Mouse (Mus musculus) midbrain, embryonic 11.5 days (tissue): Measurements from ENCODE around the gene Glo1. TPM values are rescaled to one million over a fixed set of nuclear protein-coding genes. Genes with fewer than 3 reads are reported as not detected.

ENCODE experiments used
- ATAC-seq: fragments of 200-750 bp; cut with Nextera tagmentation; 2 replicates; pipeline ENCODE4 v1.8.0; 2017; ENCODE audit warnings: moderate TSS enrichment, moderate library complexity; ENCODE audit not compliant: low FRiP score
- DNase-seq: peaks from one replicate; pipeline ENCODE4 v3.0.0; 2015; ENCODE audit warnings: low spot score; ENCODE audit errors: missing footprints
- H3K27ac ChIP-seq: fragments of 300-500 bp; sonication (generic); 2 replicates; pipeline ENCODE4 v1.5.1; 2014; ENCODE audit warnings: low read depth, low read length
- H3K27me3 ChIP-seq: fragments of 300-500 bp; sonication (generic); 2 replicates; pipeline ENCODE4 v1.6.1; 2014; ENCODE audit warnings: mild to moderate bottlenecking, low read length, moderate library complexity, mixed read lengths; ENCODE audit not compliant: control insufficient read depth, insufficient read depth
- H3K36me3 ChIP-seq: fragments of 300-500 bp; sonication (generic); 2 replicates; pipeline ENCODE4 v1.6.1; 2014; ENCODE audit warnings: mild to moderate bottlenecking, low read length, moderate library complexity, mixed read lengths; ENCODE audit not compliant: control insufficient read depth, insufficient read depth
- H3K4me1 ChIP-seq: fragments of 300-500 bp; sonication (generic); 2 replicates; pipeline ENCODE4 v1.6.1; 2014; ENCODE audit warnings: low read length; ENCODE audit not compliant: control insufficient read depth, insufficient read depth
- H3K4me2 ChIP-seq: fragments of 300-500 bp; sonication (generic); 2 replicates; pipeline ENCODE4 v1.6.1; 2014; ENCODE audit warnings: mild to moderate bottlenecking, moderate library complexity
- H3K4me3 ChIP-seq: fragments of 300-500 bp; sonication (generic); 2 replicates; pipeline ENCODE4 v1.5.1; 2014; ENCODE audit warnings: low read depth, low read length
- H3K9ac ChIP-seq: fragments of 300-500 bp; sonication (generic); 2 replicates; pipeline ENCODE4 v1.6.1; 2014; ENCODE audit warnings: low read length
- H3K9me3 ChIP-seq: fragments of 300-500 bp; sonication (generic); 2 replicates; pipeline ENCODE4 v1.6.1; 2016; ENCODE audit warnings: low read length; ENCODE audit not compliant: control insufficient read depth
- WGBS: fragments of 180-500 bp; shearing (Covaris S2); extraction: QIAGEN DNeasy Blood & Tissue Kit; methylation state at CpG from one replicate; pipeline ENCODE4 v1.1.7; 2014; 5-methylcytosine and 5-hydroxymethylcytosine counted together
- polyA plus RNA-seq: library from polyadenylated mRNA; unstranded; fragments of >200 nt; fragmentation: Nextera tagmentation; extraction: Ambion mirVana; gene quantifications from 2 replicates; pipeline ENCODE4 v1.2.1, GENCODE M21; 2014

The Glo1 gene
- polyA plus RNA-seq, 1 experiment from 2014 or later = 277 TPM

DNA sequence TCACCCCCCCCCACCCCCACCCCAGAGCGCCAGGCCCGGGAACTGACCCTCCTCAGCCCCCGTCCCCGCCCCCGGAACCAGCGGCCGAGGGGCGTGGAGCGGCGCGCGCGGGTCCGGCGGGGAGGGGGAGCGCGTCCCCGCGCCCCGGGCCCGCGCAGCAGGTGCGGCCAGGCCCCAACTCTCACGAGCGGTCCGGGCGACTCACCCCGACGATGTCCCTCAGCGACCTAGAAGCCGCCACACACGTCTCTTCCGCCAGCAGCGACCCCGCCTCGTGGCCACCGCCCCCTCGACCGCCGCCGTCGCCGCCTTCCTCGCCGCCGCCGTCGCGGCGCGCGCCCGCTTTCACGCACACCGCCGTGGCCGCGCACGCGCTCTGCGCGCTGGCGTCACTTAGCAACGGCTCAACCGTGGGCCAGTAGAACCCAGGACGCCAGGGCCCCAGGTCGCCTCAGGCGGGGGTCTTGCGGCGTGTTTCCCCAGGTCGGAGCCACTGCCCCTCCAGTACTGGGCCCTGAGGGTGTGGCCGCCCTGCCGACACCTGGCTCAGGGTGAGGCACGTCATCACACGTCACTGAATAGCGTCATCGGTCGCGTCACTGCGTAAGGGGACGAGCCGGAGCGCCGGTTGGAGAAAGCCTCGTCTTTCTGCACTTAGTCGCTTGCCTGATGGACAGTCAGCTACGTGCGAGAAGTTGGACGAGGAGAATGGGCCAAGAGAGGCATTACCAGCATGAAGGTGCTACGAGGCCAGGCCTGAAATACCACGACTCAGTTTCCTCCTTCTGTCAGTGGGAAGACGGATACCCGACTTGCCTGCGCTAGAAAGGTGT, 50.5 kb downstream of the Glo1 start, which contains the start of gene Btbd9:
Btbd9 (minus strand) TSS at position 548 of the 833 bp plus-strand sequence.
- no peaks in the 10 kb centered on the region for H3K27me3 ChIP-seq
- peak within 1 kb of the TSS; percentile 49 for H3K4me3 ChIP-seq
- H3K9ac ChIP-seq = peak within 1 kb of the TSS; percentile 78
- H3K9me3 ChIP-seq = no peaks in the 10 kb centered on the region
- H3K4me2 ChIP-seq = peak within 1 kb of the TSS; percentile 55
- under 1% methylated on average over 66 of the region's 94 CpGs for WGBS
- no peaks in the 10 kb centered on the region for H3K36me3 ChIP-seq
- H3K4me1 ChIP-seq = peaks cover 11% of the 10 kb centered on the region
- H3K27ac ChIP-seq = peak within 1 kb of the TSS; percentile 81
- peak; percentile 95 for ATAC-seq
- peak; percentile 100 for DNase-seq

DNA sequence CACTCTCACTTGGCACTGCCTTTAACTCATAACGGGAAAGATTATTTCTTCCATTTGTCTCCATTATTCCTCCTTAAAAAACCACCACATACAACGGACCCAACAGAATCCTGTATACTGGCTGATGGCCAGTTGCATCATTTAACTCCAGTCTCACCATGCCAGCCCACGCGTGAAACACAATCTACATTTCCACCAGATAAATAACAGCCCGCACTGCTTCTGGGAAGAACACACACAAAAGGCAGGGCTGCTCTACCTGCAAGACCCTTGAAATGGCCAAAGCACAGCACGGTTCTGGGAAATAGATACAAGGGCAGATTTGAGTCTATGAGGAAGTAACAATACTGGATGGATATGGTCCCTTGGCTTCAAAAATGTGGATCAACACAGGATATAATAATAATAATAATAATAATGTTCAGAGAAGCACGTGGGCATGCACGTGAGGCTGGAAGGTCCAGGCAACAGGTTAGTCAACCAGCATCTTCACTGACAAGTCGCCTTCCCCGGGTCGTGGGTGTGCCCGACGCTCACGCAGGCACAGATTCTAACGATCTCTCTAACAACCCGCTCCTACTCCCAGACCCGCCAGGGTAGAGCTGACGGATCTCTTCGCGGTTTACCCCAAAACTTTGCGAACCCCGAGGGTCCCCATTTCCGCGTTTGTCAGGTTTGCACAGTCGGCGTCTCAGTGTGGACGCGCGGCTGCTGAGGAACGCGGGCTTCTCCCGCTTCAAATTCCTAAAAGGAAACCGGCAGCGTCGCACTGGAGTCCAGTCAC, 51.4 kb downstream of the Glo1 start:
- Histone ChIP-seq H3K4me3 (peak overlapping the region; percentile 49), H3K9me3 (no peaks in the 10 kb centered on the region), H3K4me1 (peaks cover 11% of the 10 kb centered on the region), H3K27ac (peak overlapping the region; percentile 81), H3K9ac (peak overlapping the region; percentile 78), H3K36me3 (no peaks in the 10 kb centered on the region), H3K27me3 (no peaks in the 10 kb centered on the region), H3K4me2 (peak overlapping the region; percentile 55)
- 9% methylated on average over 35 of the region's 35 CpGs for WGBS
- ATAC-seq (peak; percentile 41; the same call in 1 of the 2 replicates), DNase-seq (peak; percentile 96)

DNA sequence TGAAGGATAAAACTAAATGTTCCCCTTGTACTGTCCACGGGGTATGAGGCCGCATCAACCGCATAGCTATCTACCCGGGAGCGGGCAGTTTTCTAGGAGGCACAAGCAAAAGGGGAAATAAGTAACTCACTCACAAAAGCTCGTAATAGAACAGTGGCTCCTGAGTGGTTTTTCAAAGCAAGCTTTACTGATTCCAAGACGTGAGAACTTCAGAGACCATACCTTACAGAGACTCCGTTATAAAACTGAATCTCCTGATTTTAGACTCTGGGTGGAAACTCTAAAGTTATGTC, 51.9 kb downstream of the Glo1 start:
- H3K4me2 ChIP-seq = peak overlapping the region; percentile 55; the same call in 1 of the 2 replicates
- no peak overlapping the region for H3K4me3 ChIP-seq

DNA sequence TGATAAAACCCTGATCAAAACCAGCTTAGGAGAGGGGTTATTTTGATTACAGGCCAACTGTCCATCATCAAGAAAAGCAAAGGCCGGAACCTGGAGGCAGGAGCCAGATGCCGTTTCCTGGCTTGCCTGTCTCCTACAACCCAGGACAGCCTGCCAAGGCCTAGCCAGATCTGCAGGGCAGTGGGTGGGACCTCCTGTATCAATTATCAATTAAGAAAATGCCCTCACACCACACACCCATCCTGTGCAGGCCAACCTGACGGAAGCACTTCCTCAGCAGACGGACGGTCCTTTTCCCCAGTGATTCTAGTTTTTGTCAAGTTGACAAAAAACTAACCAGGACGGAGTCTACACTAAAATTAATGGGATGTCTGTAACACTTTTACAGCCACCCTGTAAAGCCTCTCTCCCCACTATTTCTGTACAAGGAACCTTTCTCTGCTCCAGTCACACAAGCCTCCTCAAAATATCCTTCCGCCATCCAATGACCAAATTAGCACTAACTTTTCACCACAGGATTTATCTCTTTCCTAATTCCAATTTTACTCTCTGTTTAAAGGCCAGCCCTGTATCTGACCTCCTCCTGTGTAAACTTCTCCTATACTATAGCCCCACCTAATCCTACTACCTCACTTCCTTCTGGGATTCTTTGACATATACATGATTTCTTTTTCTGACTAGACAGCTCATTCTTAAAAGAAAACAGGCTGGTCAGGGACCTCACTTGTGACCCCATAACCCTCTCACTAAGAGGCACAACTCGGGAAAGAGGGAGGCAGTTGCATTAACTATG, 52.5 kb downstream of the Glo1 start:
- 89% methylated on average over 8 of the region's 8 CpGs for WGBS
- H3K36me3 ChIP-seq = no peaks in the 10 kb centered on the region
- DNase-seq = no peak
- H3K9me3 ChIP-seq = no peaks in the 10 kb centered on the region
- H3K9ac ChIP-seq = no peak overlapping the region
- peaks cover 11% of the 10 kb centered on the region for H3K4me1 ChIP-seq
- H3K4me2 ChIP-seq = no peak overlapping the region
- no peak overlapping the region for H3K27ac ChIP-seq
- no peak for ATAC-seq
- H3K27me3 ChIP-seq = no peaks in the 10 kb centered on the region
- H3K4me3 ChIP-seq = no peak overlapping the region

More for the DNA sequence above, 51.9 kb downstream of the Glo1 start:
- H3K27ac ChIP-seq = no peak overlapping the region
- ATAC-seq = no peak
- WGBS = 82% methylated on average over 8 of the region's 8 CpGs
- no peaks in the 10 kb centered on the region for H3K9me3 ChIP-seq
- no peak for DNase-seq
- H3K36me3 ChIP-seq = no peaks in the 10 kb centered on the region
- peaks cover 11% of the 10 kb centered on the region for H3K4me1 ChIP-seq
- H3K9ac ChIP-seq = peak overlapping the region; percentile 78; the same call in 1 of the 2 replicates
- no peaks in the 10 kb centered on the region for H3K27me3 ChIP-seq

DNA sequence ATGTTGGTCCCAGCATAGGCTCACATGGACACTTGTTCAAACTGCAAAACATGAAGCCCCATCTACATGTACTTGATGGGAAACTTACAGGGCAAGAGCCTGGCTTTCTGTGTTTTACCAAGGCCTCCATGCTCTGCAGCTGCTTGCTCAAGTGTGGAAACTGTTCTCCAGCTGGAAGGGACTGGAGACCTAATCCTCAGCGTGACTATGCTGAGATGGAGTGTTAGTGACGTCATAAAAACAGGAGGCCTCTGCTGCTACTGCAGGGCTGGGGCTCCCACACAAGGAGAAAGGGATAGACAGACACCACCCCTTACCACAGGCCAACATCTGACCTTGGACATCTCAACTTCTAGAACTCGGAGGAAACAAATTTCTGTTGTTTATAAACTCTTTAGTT, 55.7 kb downstream of the Glo1 start:
- Histone ChIP-seq H3K4me2 (no peak overlapping the region), H3K4me1 (peaks cover 6% of the 10 kb centered on the region), H3K4me3 (no peak overlapping the region), H3K9me3 (no peaks in the 10 kb centered on the region), H3K9ac (no peak overlapping the region), H3K27me3 (no peaks in the 10 kb centered on the region), H3K36me3 (no peaks in the 10 kb centered on the region), H3K27ac (no peak overlapping the region)
- ATAC-seq = no peak
- no peak for DNase-seq
- 80% methylated on average over 3 of the region's 3 CpGs for WGBS

DNA sequence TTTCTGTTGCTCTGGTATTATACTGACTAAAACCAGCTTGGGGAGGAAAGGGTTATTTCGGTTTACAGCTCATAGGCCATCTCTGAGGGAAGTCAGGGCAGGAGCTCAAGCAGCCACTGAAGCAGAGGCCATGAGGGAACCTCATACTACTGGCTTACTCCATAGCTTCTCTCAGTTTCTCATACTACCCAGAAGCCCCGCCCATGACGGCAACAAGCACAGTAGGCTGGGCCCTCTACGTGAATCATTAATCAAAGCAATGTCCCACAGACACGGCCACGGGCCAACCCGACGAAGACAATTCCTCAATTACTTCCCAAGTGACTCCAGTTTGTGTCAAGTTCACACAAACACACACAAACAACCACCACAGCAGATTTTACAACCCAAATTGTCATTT, 56.5 kb downstream of the Glo1 start:
- ATAC-seq = no peak
- H3K4me1 ChIP-seq = peaks cover 5% of the 10 kb centered on the region
- WGBS = 81% methylated on average over 8 of the region's 8 CpGs

DNA sequence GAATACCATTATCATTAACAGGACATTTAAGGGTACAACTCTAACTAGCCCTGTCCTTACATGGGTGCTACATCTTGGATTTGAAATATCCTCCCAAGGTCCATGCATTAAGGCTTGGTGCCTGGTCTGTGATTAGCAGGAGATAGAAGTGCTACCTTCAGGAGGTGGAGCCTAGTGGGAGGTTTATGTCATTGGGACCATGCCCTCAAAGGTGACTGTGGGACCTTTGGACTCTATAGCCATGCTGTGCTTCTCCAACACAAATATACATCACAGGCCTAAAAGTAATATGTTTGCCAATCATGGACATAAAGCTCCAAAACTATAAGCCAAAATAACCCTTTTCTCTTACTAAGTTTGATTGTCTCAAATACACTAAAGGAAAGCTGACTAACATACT, 58.2 kb downstream of the Glo1 start:
- Histone ChIP-seq H3K36me3 (no peaks in the 10 kb centered on the region), H3K9me3 (no peaks in the 10 kb centered on the region), H3K4me2 (no peak overlapping the region), H3K9ac (no peak overlapping the region), H3K27ac (no peak overlapping the region), H3K27me3 (no peaks in the 10 kb centered on the region), H3K4me3 (no peak overlapping the region), H3K4me1 (no peaks in the 10 kb centered on the region)
- ATAC-seq (no peak), DNase-seq (no peak)

More for the DNA sequence above, 56.5 kb downstream of the Glo1 start:
- Histone ChIP-seq H3K4me2 (no peak overlapping the region), H3K27me3 (no peaks in the 10 kb centered on the region), H3K36me3 (no peaks in the 10 kb centered on the region), H3K4me3 (no peak overlapping the region), H3K27ac (no peak overlapping the region), H3K9me3 (no peaks in the 10 kb centered on the region), H3K9ac (no peak overlapping the region)
- no peak for DNase-seq

DNA sequence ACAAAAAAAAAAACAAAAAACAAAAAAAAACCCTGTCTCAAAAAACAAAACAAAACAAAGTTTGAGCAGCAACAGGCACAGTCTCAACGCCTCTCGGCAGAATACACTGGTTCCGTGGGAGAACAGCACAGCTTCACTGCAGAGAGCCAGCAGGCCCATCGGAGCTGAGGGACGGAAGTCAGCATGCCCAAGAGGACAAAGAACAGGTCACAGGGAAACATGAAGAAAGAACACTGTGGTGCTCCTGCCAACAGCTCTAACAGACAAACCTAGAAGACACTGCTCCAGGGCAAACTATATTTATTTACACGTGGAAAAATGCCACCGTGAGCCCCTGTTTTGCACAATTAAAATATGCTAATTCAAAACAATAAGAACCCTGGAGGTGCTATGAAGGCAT, 61.7 kb downstream of the Glo1 start:
- Histone ChIP-seq H3K4me3 (no peak overlapping the region), H3K9me3 (no peaks in the 10 kb centered on the region), H3K4me2 (no peak overlapping the region), H3K4me1 (no peaks in the 10 kb centered on the region), H3K36me3 (no peaks in the 10 kb centered on the region), H3K9ac (no peak overlapping the region), H3K27me3 (no peaks in the 10 kb centered on the region), H3K27ac (no peak overlapping the region)
- 80% methylated on average over 7 of the region's 7 CpGs for WGBS
- ATAC-seq (no peak), DNase-seq (no peak)
